8 mouse cellular contexts compared by ENCODE assay signal in the genomic region with DNA sequence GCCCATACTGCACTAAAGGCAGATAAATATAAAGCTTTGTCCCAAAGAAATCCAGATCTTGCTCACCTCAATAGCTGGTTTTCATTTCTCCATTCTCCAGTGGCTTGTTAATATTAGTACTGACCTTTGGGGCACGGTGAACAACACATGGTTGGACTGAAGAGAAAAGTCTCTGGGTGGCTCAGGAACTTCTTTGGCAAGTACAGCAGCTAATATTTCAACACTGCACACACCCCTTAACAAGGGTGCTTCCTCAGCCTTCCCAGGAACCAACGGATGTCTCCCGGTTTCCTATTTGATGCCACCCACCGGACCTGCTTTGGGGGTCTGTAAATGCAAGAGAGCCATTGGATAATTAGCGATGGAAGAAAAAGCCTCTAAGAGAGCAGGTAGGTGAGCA. TPM values are rescaled to one million over a fixed set of nuclear protein-coding genes. Genes with fewer than 3 reads are reported as not detected.
A peak's percentile ranks its signal among the peaks of the same experiment; 100 is the strongest.
DNase-seq lines count a peak whose midpoint lies in the region; ATAC-seq and TF ChIP-seq lines count a peak whose summit lies in the region.

Gene Apex2, minus strand, starts transcription at position 173 of the 400 bp plus-strand sequence.

- no peaks in the 10 kb centered on the region for H3K9me3 ChIP-seq in erythroblast, embryonic 14.5 days (ENCODE audit: control insufficient read depth, low read length)
- no peaks in the 10 kb centered on the region for H3K9me3 ChIP-seq in intestine, embryonic 14.5 days (ENCODE audit: control insufficient read depth, low read length)
- H3K9me3 ChIP-seq in midbrain, embryonic 14.5 days (ENCODE audit: control insufficient read depth, low read length): no peaks in the 10 kb centered on the region

- no peak for TF ChIP-seq POLR2A in testis, adult 2 months (IDR thresholded peaks at IDR 0.05; ENCODE audit: control insufficient read depth, low read depth, low read length)

- no peak for DNase-seq in testis, postnatal 10 days (ENCODE audit: low spot score)
- DNase-seq in intestine, embryonic 14.5 days (ENCODE audit: low spot score): no peak
- no peak for DNase-seq in midbrain, embryonic 14.5 days
- no peak for DNase-seq in cerebellum, adult 9-11 months
- no peak for DNase-seq in embryo, embryonic 10 days (ENCODE audit: low spot score)

- peaks cover 47% of the 10 kb centered on the region for H3K4me1 ChIP-seq in erythroblast, embryonic 14.5 days (ENCODE audit: control insufficient read depth)
- peaks cover 2% of the 10 kb centered on the region; the same call in 1 of the 2 replicates for H3K4me1 ChIP-seq in testis, adult 2 months (ENCODE audit: control insufficient read depth, insufficient read depth, low read length)
- no peaks in the 10 kb centered on the region for H3K4me1 ChIP-seq in intestine, embryonic 14.5 days (replicated peaks; ENCODE audit: control insufficient read depth, insufficient read depth, low read length)
- no peaks in the 10 kb centered on the region for H3K4me1 ChIP-seq in midbrain, embryonic 14.5 days (ENCODE audit: control insufficient read depth, insufficient read depth, low read length)

- H3K36me3 ChIP-seq in erythroblast, embryonic 14.5 days (ENCODE audit: control insufficient read depth): peaks cover 16% of the 10 kb centered on the region
- H3K36me3 ChIP-seq in testis, adult 2 months (ENCODE audit: control insufficient read depth, insufficient read depth, low read length): no peaks in the 10 kb centered on the region
- peaks cover 13% of the 10 kb centered on the region for H3K36me3 ChIP-seq in intestine, embryonic 14.5 days (ENCODE audit: control insufficient read depth, insufficient read depth, low read length)
- H3K36me3 ChIP-seq in midbrain, embryonic 14.5 days (ENCODE audit: control insufficient read depth, insufficient read depth, low read length): no peaks in the 10 kb centered on the region

- 0 out of 2 replicates have a peak within 1 kb of the TSS, but pooled peaks have one; percentile 54 for H3K27ac ChIP-seq in testis, adult 2 months (ENCODE audit: control insufficient read depth, insufficient read depth, low read depth, low read length)
- H3K27ac ChIP-seq in intestine, embryonic 14.5 days (ENCODE audit: low read depth): no peak within 1 kb of the TSS
- no peak within 1 kb of the TSS for H3K27ac ChIP-seq in midbrain, embryonic 14.5 days (replicated peaks; ENCODE audit: low read depth, low read length)

- peak within 1 kb of the TSS; percentile 55 for H3K4me2 ChIP-seq in intestine, embryonic 14.5 days (ENCODE audit: low read length)
- peak within 1 kb of the TSS; percentile 61 for H3K4me2 ChIP-seq in midbrain, embryonic 14.5 days (ENCODE audit: low read length)

- H3K27me3 ChIP-seq in erythroblast, embryonic 14.5 days (ENCODE audit: control insufficient read depth): no peaks in the 10 kb centered on the region; the same call in 1 of the 2 replicates
- no peaks in the 10 kb centered on the region for H3K27me3 ChIP-seq in testis, adult 2 months (ENCODE audit: control insufficient read depth, insufficient read depth, low read length)
- no peaks in the 10 kb centered on the region; the same call in 1 of the 2 replicates for H3K27me3 ChIP-seq in intestine, embryonic 14.5 days (replicated peaks; ENCODE audit: control insufficient read depth, insufficient read depth, low read length)
- no peaks in the 10 kb centered on the region for H3K27me3 ChIP-seq in midbrain, embryonic 14.5 days (ENCODE audit: control insufficient read depth, insufficient read depth, low read length)

- no peak within 1 kb of the TSS for H3K9ac ChIP-seq in intestine, embryonic 14.5 days (ENCODE audit: low read length)
- H3K9ac ChIP-seq in midbrain, embryonic 14.5 days (replicated peaks; ENCODE audit: low read length): no peak within 1 kb of the TSS

- TF ChIP-seq CTCF in testis, adult 2 months (IDR thresholded peaks at IDR 0.05; ENCODE audit: control insufficient read depth, insufficient read depth, insufficient replicate concordance, low read depth, low read length): no peak

- no peak for ATAC-seq in erythroblast, adult 5-6 weeks (replicated peaks; ENCODE audit: low FRiP score, poor library complexity, severe bottlenecking)
- no peak for ATAC-seq in intestine, embryonic 14.5 days (replicated peaks; ENCODE audit: low FRiP score, low TSS enrichment, low read depth)
- ATAC-seq in midbrain, embryonic 14.5 days (ENCODE audit: low FRiP score, low TSS enrichment): no peak

- H3K4me3 ChIP-seq in erythroblast, embryonic 14.5 days (replicated peaks): peak within 1 kb of the TSS; percentile 86
- H3K4me3 ChIP-seq in testis, adult 2 months (ENCODE audit: control insufficient read depth, low read depth, low read length): peak within 1 kb of the TSS; percentile 90; the same call in 1 of the 2 replicates
- no peak within 1 kb of the TSS for H3K4me3 ChIP-seq in intestine, embryonic 14.5 days (ENCODE audit: low read depth, low read length)
- peak within 1 kb of the TSS; percentile 45; the same call in 1 of the 2 replicates for H3K4me3 ChIP-seq in midbrain, embryonic 14.5 days (replicated peaks; ENCODE audit: low read depth, low read length)

- 68% methylated on average over 5 of the region's 5 CpGs for WGBS in intestine, embryonic 14.5 days
- 85% methylated on average over 5 of the region's 5 CpGs for WGBS in midbrain, embryonic 14.5 days

RNA-seq across cellular contexts. Expression of gene Apex2, which starts in this region (rescaled TPM):
- polyA plus RNA-seq in erythroblast, embryonic 14.5 days (2012): 0.33 and 0.39 TPM in 2 replicates
- 2.1 and 7.7 TPM in 2 replicates for total RNA-seq in erythroblast, adult 5-6 weeks (2015; ENCODE audit: low replicate concordance)
- 5.5 and 9.3 TPM in 2 replicates for total RNA-seq in erythroblast, adult 5-6 weeks (2017; ENCODE audit: low replicate concordance)
- 2.7 and 2.8 TPM in 2 replicates for polyA plus RNA-seq in testis, adult 2 months (2012; rRNA removed)
- polyA plus RNA-seq in intestine, embryonic 14.5 days (2014; fragmentation: Nextera tagmentation; extraction: Ambion mirVana): 16.0 and 22.6 TPM in 2 replicates
- 18.6 and 19.8 TPM in 2 replicates for polyA plus RNA-seq in midbrain, embryonic 14.5 days (2014; fragmentation: Nextera tagmentation; extraction: Ambion mirVana)
